Mouse (Mus musculus) MEL (cell line): ENCODE data around the gene Gipc3. TPM values are rescaled to one million over a fixed set of nuclear protein-coding genes. Genes with fewer than 3 reads are reported as not detected.

Experiments
- DNase-seq: peaks from one replicate; pipeline ENCODE4 v3.0.0; 2011; ENCODE audit warnings: low read depth, low spot score
- H3K27ac ChIP-seq: 2 replicates; pipeline ENCODE4 v1.5.1; 2012; ENCODE audit warnings: low read depth, mild to moderate bottlenecking, control low read depth, low read length, moderate library complexity; ENCODE audit not compliant: control insufficient read depth
- H3K27me3 ChIP-seq, 2 experiments: fragments of 150-350 bp in 1 of 2; sonication (generic) in 1 of 2; 2 replicates each; pipeline ENCODE4 v1.6.1; 2012; ENCODE audit warnings: low read length in 2 of 2, mild to moderate bottlenecking in 2 of 2, improper control_type of control experiment in 1 of 2, moderate library complexity in 1 of 2; ENCODE audit not compliant: insufficient read depth in 2 of 2, control insufficient read depth in 1 of 2
- H3K36me3 ChIP-seq, 2 experiments: 2 replicates each; pipeline ENCODE4 v1.6.1; 2012 to 2014; ENCODE audit warnings: low read length in 2 of 2, improper control_type of control experiment in 1 of 2, inconsistent platforms in 1 of 2, mild to moderate bottlenecking in 1 of 2; ENCODE audit not compliant: insufficient read depth in 2 of 2, control insufficient read depth in 1 of 2
- H3K4me1 ChIP-seq, 2 experiments: fragments of 150-350 bp in 1 of 2; sonication (generic) in 1 of 2; 2 replicates each; pipeline ENCODE4 v1.6.1; 2012; ENCODE audit warnings: low read length in 2 of 2, improper control_type of control experiment in 1 of 2, mild to moderate bottlenecking in 1 of 2; ENCODE audit not compliant: insufficient read depth in 2 of 2, control insufficient read depth in 1 of 2
- H3K4me3 ChIP-seq, 2 experiments: fragments of 150-350 bp in 1 of 2; sonication (generic) in 1 of 2; 2 replicates each; pipeline ENCODE4 v1.5.1; 2012; ENCODE audit warnings: low read depth in 2 of 2, low read length in 2 of 2, mild to moderate bottlenecking in 2 of 2, moderate library complexity in 2 of 2, control low read depth in 1 of 2, improper control_type of control experiment in 1 of 2; ENCODE audit not compliant: control insufficient read depth in 1 of 2, insufficient read depth in 1 of 2
- H3K79me2 ChIP-seq: 2 replicates; pipeline ENCODE4 v1.6.1; 2012; ENCODE audit warnings: mild to moderate bottlenecking, low read length, moderate library complexity; ENCODE audit not compliant: control insufficient read depth, poor library complexity, insufficient read depth
- H3K9ac ChIP-seq: 2 replicates; pipeline ENCODE4 v1.6.1; 2012; ENCODE audit warnings: low read depth, mild to moderate bottlenecking, control low read depth, low read length, moderate library complexity; ENCODE audit not compliant: control insufficient read depth, poor library complexity, severe bottlenecking
- H3K9me3 ChIP-seq: fragments of 150-350 bp; sonication (generic); replicated peaks from 2 replicates; pipeline ENCODE4 v1.6.1; 2012; ENCODE audit warnings: mild to moderate bottlenecking, low read length, improper control_type of control experiment, moderate library complexity; ENCODE audit not compliant: insufficient read depth
- CHD1 ChIP-seq: IDR thresholded peaks from 2 replicates; pipeline ENCODE4 v1.6.1; 2012; ENCODE audit warnings: low read depth, mild to moderate bottlenecking, inconsistent platforms, low read length, improper control_type of control experiment
- CHD2 ChIP-seq: IDR thresholded peaks from 2 replicates; pipeline ENCODE4 v1.6.1; 2011; ENCODE audit warnings: low read length, improper control_type of control experiment
- CTCF ChIP-seq, 3 experiments: IDR thresholded peaks in 2 of 3; conservative IDR thresholded peaks in 1 of 3; 2 replicates each; pipeline ENCODE4 v1.5.1; 2011 to 2012; ENCODE audit warnings: low read length in 3 of 3, low read depth in 2 of 3, mild to moderate bottlenecking in 2 of 3, improper control_type of control experiment in 1 of 3, inconsistent platforms in 1 of 3, mixed read lengths in 1 of 3, moderate library complexity in 1 of 3; ENCODE audit not compliant: control insufficient read depth in 1 of 3, insufficient read depth in 1 of 3, poor library complexity in 1 of 3, severe bottlenecking in 1 of 3
- E2F4 ChIP-seq: IDR thresholded peaks from 2 replicates; pipeline ENCODE4 v1.6.1; 2011; ENCODE audit warnings: low read depth, low read length, improper control_type of control experiment, borderline replicate concordance
- ELF1 ChIP-seq: IDR thresholded peaks from 2 replicates; pipeline ENCODE4 v1.6.1; 2014; ENCODE audit warnings: low read depth, mild to moderate bottlenecking, inconsistent platforms, low read length, improper control_type of control experiment, moderate library complexity
- EP300 ChIP-seq, 2 experiments: IDR thresholded peaks; 2 replicates each; pipeline ENCODE4 v1.6.1; 2011; ENCODE audit warnings: improper control_type of control experiment in 2 of 2, low read length in 2 of 2, low read depth in 1 of 2, mild to moderate bottlenecking in 1 of 2
- ETS1 ChIP-seq: IDR thresholded peaks from 2 replicates; pipeline ENCODE4 v1.6.1; 2012; ENCODE audit warnings: low read depth, mild to moderate bottlenecking, inconsistent platforms, low read length, improper control_type of control experiment, moderate library complexity
- GABPA ChIP-seq: IDR thresholded peaks from 2 replicates; pipeline ENCODE4 v1.6.1; 2012; ENCODE audit warnings: low read depth, mild to moderate bottlenecking, inconsistent platforms, low read length, improper control_type of control experiment, moderate library complexity
- HCFC1 ChIP-seq: IDR thresholded peaks from 2 replicates; pipeline ENCODE4 v1.6.1; 2012; ENCODE audit warnings: low read depth, mild to moderate bottlenecking, inconsistent platforms, low read length, improper control_type of control experiment, moderate library complexity
- JUND ChIP-seq: IDR thresholded peaks from 2 replicates; pipeline ENCODE4 v1.6.1; 2011; ENCODE audit warnings: low read depth, mild to moderate bottlenecking, improper control_type of control experiment, low read length
- MAFK ChIP-seq: IDR thresholded peaks from 2 replicates; pipeline ENCODE4 v1.6.1; 2011; ENCODE audit warnings: low read depth, mild to moderate bottlenecking, low read length, improper control_type of control experiment, borderline replicate concordance
- MAX ChIP-seq: IDR thresholded peaks from 2 replicates; pipeline ENCODE4 v1.6.1; 2011; ENCODE audit warnings: low read length, improper control_type of control experiment
- MEF2A ChIP-seq: IDR thresholded peaks from 2 replicates; pipeline ENCODE4 v1.6.1; 2014; ENCODE audit warnings: low read depth, mild to moderate bottlenecking, inconsistent platforms, low read length, improper control_type of control experiment; ENCODE audit not compliant: poor library complexity, insufficient replicate concordance, severe bottlenecking; ENCODE audit errors: extremely low read depth
- MYB ChIP-seq: IDR thresholded peaks from 2 replicates; pipeline ENCODE4 v1.6.1; 2011; ENCODE audit warnings: mild to moderate bottlenecking, low read depth, low read length, improper control_type of control experiment
- NELFE ChIP-seq: IDR thresholded peaks from 2 replicates; pipeline ENCODE4 v1.6.1; 2011; ENCODE audit warnings: low read depth, low read length, improper control_type of control experiment
- NRF1 ChIP-seq: IDR thresholded peaks from 2 replicates; pipeline ENCODE4 v1.6.1; 2014; ENCODE audit warnings: low read depth, mild to moderate bottlenecking, inconsistent platforms, low read length, improper control_type of control experiment, moderate library complexity; ENCODE audit not compliant: poor library complexity, insufficient read depth, severe bottlenecking
- POLR2A ChIP-seq, 2 experiments: IDR thresholded peaks; 2 replicates each; pipeline ENCODE4 v1.6.1; 2011 to 2012; ENCODE audit warnings: low read length in 2 of 2, mild to moderate bottlenecking in 2 of 2, control low read depth in 1 of 2, improper control_type of control experiment in 1 of 2, low read depth in 1 of 2, moderate library complexity in 1 of 2; ENCODE audit not compliant: control insufficient read depth in 1 of 2, insufficient read depth in 1 of 2, poor library complexity in 1 of 2
- POLR2AphosphoS5 ChIP-seq: IDR thresholded peaks from 2 replicates; pipeline ENCODE4 v1.6.1; 2012; ENCODE audit warnings: low read depth, borderline replicate concordance, mild to moderate bottlenecking, inconsistent platforms, low read length, moderate library complexity, mixed read lengths
- RAD21 ChIP-seq: IDR thresholded peaks from 2 replicates; pipeline ENCODE4 v1.6.1; 2011; ENCODE audit warnings: mild to moderate bottlenecking, low read depth, low read length, improper control_type of control experiment
- RCOR1 ChIP-seq: IDR thresholded peaks from 2 replicates; pipeline ENCODE4 v1.6.1; 2012; ENCODE audit warnings: low read depth, mild to moderate bottlenecking, inconsistent platforms, low read length, improper control_type of control experiment
- SMC3 ChIP-seq: IDR thresholded peaks from 2 replicates; pipeline ENCODE4 v1.6.1; 2011; ENCODE audit warnings: low read depth, low read length, improper control_type of control experiment
- TAL1 ChIP-seq: IDR thresholded peaks from 2 replicates; pipeline ENCODE4 v1.6.1; 2012; ENCODE audit warnings: mild to moderate bottlenecking, inconsistent platforms, low read length, moderate library complexity, mixed read lengths
- TBP ChIP-seq: IDR thresholded peaks from 2 replicates; pipeline ENCODE4 v1.8.0; 2011; ENCODE audit warnings: low read depth, low read length, improper control_type of control experiment
- TCF12 ChIP-seq: IDR thresholded peaks from 2 replicates; pipeline ENCODE4 v1.6.1; 2014; ENCODE audit warnings: low read depth, mild to moderate bottlenecking, inconsistent platforms, low read length, improper control_type of control experiment, moderate library complexity
- UBTF ChIP-seq: IDR thresholded peaks from 2 replicates; pipeline ENCODE4 v1.6.1; 2012; ENCODE audit warnings: low read depth, mild to moderate bottlenecking, inconsistent platforms, low read length, improper control_type of control experiment, moderate library complexity, borderline replicate concordance; ENCODE audit not compliant: insufficient read depth
- USF1 ChIP-seq: IDR thresholded peaks from 2 replicates; pipeline ENCODE4 v1.6.1; 2014; ENCODE audit warnings: low read depth, mild to moderate bottlenecking, inconsistent platforms, low read length, improper control_type of control experiment, moderate library complexity
- USF2 ChIP-seq, 2 experiments: IDR thresholded peaks; 2 replicates each; pipeline ENCODE4 v1.6.1; 2011 to 2012; ENCODE audit warnings: improper control_type of control experiment in 2 of 2, low read length in 2 of 2, borderline replicate concordance in 1 of 2, inconsistent platforms in 1 of 2, low read depth in 1 of 2, mild to moderate bottlenecking in 1 of 2; ENCODE audit not compliant: insufficient read depth in 1 of 2
- ZC3H11A ChIP-seq: IDR thresholded peaks from 2 replicates; pipeline ENCODE4 v1.6.1; 2012; ENCODE audit warnings: low read depth, mild to moderate bottlenecking, inconsistent platforms, low read length, improper control_type of control experiment
- ZKSCAN1 ChIP-seq: IDR thresholded peaks from 2 replicates; pipeline ENCODE4 v1.6.1; 2012; ENCODE audit warnings: low read depth, mild to moderate bottlenecking, inconsistent platforms, low read length, improper control_type of control experiment, moderate library complexity
- ZMIZ1 ChIP-seq: IDR thresholded peaks from 2 replicates; pipeline ENCODE4 v1.6.1; 2012; ENCODE audit warnings: low read depth, mild to moderate bottlenecking, inconsistent platforms, low read length, improper control_type of control experiment, moderate library complexity
- ZNF384 ChIP-seq: IDR thresholded peaks from 2 replicates; pipeline ENCODE4 v1.6.1; 2012; ENCODE audit warnings: low read depth, mild to moderate bottlenecking, inconsistent platforms, low read length, improper control_type of control experiment
- polyA plus RNA-seq, 2 experiments: library from polyadenylated mRNA; stranded (reverse) in 1 of 2; unstranded in 1 of 2; fragments of >175 nt in 1 of 2; fragments of >200 nt in 1 of 2; gene quantifications; 2 replicates each; pipeline versions ENCODE4 v1.2.1 to v1.2.4; 2012; ENCODE audit warnings: low replicate concordance in 2 of 2, low read depth in 1 of 2; ENCODE audit not compliant: insufficient read length in 2 of 2, insufficient read depth in 1 of 2, missing spikeins in 1 of 2
- total RNA-seq: library from RNA; depleted of rRNA; stranded (reverse); fragments of 300-350 nt; gene quantifications from 2 replicates; pipeline ENCODE4 v1.2.3, GENCODE M21; 2012

The Gipc3 gene
- total and polyA plus RNA-seq, 3 experiments, result not detected

DNA sequence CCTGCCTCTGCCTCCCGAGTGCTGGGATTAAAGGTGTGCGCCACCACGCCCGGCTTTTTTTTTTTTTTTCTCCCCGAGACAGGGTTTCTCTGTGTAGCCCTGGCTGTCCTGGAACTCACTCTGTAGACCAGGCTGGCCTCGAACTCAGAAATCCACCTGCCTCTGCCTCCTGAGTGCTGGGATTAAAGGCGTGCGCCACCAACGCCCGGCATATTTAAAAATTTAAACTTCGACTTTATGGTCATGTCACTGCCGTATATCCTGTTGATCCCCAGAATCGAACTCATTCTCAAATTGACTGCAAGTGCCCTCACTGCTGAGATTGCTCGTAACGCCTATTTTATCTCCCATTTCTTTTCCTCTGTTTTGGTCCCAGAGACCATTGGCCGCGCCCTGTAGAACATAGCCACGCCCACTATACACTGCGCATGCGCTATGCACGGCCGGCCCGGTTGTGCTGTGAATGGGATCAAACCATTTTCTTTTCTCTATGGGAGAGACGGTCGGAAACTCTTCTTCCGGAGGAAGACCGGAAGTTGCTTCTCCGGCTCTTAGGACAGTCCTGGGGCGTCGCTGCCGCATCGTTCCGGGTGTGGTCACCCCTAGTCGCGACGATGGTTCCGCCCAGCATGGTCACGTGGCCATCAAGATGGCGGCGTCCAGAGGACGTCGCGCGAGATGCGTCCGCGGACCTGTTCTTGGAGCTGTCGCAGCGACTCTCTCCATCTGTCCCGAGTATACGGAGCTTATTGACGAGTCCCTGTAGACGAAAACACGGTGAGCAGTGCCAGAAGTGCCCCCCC, 40.9 kb upstream of the Gipc3 start, which contains the start of the genes Dohh and Gm48551 (continued):
- TF ChIP-seq ETS1 (peak; percentile 33; the same call in 1 of the 2 replicates), JUND (0 out of 2 replicates have a peak, but pooled peaks have one; percentile 67), MEF2A (no peak), ZMIZ1 (no peak), GABPA (no peak), CHD2 (peak; percentile 83), MAX (peak; percentile 97), POLR2AphosphoS5 (no peak), E2F4 (no peak), POLR2A (IDR thresholded peaks at IDR 0.05; ENCODE audit: control insufficient read depth in 1 of 2, insufficient read depth in 1 of 2, low read depth in 1 of 2, low read length in 2 of 2, poor library complexity in 1 of 2) (peak; percentile 91 to 92), ELF1 (peak; percentile 91), MAFK (no peak), CTCF (IDR thresholded peaks at IDR 0.05 in 2 of 3, conservative IDR thresholded peaks at IDR 0.05 in 1 of 3; ENCODE audit: control insufficient read depth in 1 of 3, insufficient read depth in 1 of 3, low read depth in 2 of 3, low read length in 3 of 3, poor library complexity in 1 of 3, severe bottlenecking in 1 of 3) (no peak), RCOR1 (peak; percentile 69; the same call in 1 of the 2 replicates), TBP (peak; percentile 91), SMC3 (no peak; the same call in 1 of the 2 replicates), UBTF (no peak), EP300 (IDR thresholded peaks at IDR 0.05; ENCODE audit: low read depth in 1 of 2, low read length in 2 of 2) (peak in 1 of 2 experiments; percentile 16; a peak in 2 of 4 replicates), NRF1 (peak; percentile 100)

DNA sequence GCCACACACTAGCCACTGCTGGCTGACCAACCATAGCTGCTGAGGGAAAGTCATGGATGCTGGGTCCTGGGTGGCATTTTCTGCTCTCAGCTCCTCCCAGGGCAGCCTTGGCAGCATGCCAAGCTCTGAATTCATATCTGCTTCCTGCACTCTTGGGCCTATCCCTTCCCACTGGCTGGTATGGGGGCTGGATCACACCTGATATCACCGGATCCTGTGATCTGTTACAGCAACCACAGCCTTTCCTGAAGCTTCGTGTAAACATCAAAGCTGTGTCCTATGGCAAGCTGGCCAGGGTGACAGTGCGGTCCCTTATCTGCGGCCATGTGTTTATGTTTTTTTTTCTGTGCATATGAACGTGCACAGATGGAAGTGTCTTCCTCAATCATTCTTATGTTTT, 39.0 kb upstream of the Gipc3 start:
- Histone ChIP-seq H3K4me1 (peaks cover 26 to 50% of the 10 kb centered on the region in 2 experiments), H3K9ac (no peak overlapping the region; the same call in 1 of the 2 replicates), H3K9me3 (no peaks in the 10 kb centered on the region), H3K36me3 (peaks cover 0 to 39% of the 10 kb centered on the region in 2 experiments; a peak in 2 of 4 replicates), H3K27ac (peak overlapping the region; percentile 92), H3K27me3 (no peaks in the 10 kb centered on the region), H3K79me2 (peaks cover 28% of the 10 kb centered on the region), H3K4me3 (no peak overlapping the region)
- peak; percentile 98 for DNase-seq
- TF ChIP-seq HCFC1 (peak; percentile 57; the same call in 1 of the 2 replicates), USF1 (peak; percentile 67), ZNF384 (peak; percentile 97), MYB (peak; percentile 91), NELFE (peak; percentile 49), ZC3H11A (no peak), NRF1 (no peak), ETS1 (peak; percentile 99), UBTF (no peak), TAL1 (peak; percentile 100), CTCF (IDR thresholded peaks at IDR 0.05 in 2 of 3, conservative IDR thresholded peaks at IDR 0.05 in 1 of 3; ENCODE audit: control insufficient read depth in 1 of 3, insufficient read depth in 1 of 3, low read depth in 2 of 3, low read length in 3 of 3, poor library complexity in 1 of 3, severe bottlenecking in 1 of 3) (no peak), CHD2 (peak; percentile 36), E2F4 (0 out of 2 replicates have a peak, but pooled peaks have one; percentile 50), CHD1 (no peak), USF2 (IDR thresholded peaks at IDR 0.05; ENCODE audit: borderline replicate concordance in 1 of 2, insufficient read depth in 1 of 2, low read depth in 1 of 2, low read length in 2 of 2) (no peak), POLR2AphosphoS5 (no peak), RAD21 (no peak), TCF12 (peak; percentile 100), ZKSCAN1 (no peak), GABPA (peak; percentile 63; the same call in 1 of the 2 replicates)
